Mouse (Mus musculus): Measurements from ENCODE around the gene Rps9.
"Not testable (repeated sequence)": the region's sequence is repeated elsewhere in the genome, so short reads cannot be mapped to it uniquely, and the experiment has no call there.

The Rps9 gene

GRCm38 (mm10) chr7:3694949-3695305 is 8.9 kb upstream of the Rps9 start:
- not testable (repeated sequence) for DNase-seq (ENCODE audit: inconsistent ontology term)

- no peak for DNase-seq (ENCODE audit: inconsistent ontology term)
Observed at GRCm38 (mm10) chr7:3698471-3698870, 5.3 kb upstream of the Rps9 start.

GRCm38 (mm10) chr7:3703148-3703878 is 480 bp upstream of the Rps9 start:
- no peak for DNase-seq (ENCODE audit: inconsistent ontology term)

- DNase-seq (ENCODE audit: inconsistent ontology term) = no peak
Observed at GRCm38 (mm10) chr7:3704475-3704874, 682 bp downstream of the Rps9 start.

- DNase-seq (ENCODE audit: inconsistent ontology term) = not testable (repeated sequence)
Observed at GRCm38 (mm10) chr7:3705461-3705860, 1.7 kb downstream of the Rps9 start.

GRCm38 (mm10) chr7:3705911-3706310 is 2.1 kb downstream of the Rps9 start:
- DNase-seq (ENCODE audit: inconsistent ontology term) = no peak

GRCm38 (mm10) chr7:3706343-3706934 is 2.6 kb downstream of the Rps9 start:
- no peak for DNase-seq (ENCODE audit: inconsistent ontology term)

GRCm38 (mm10) chr7:3707027-3707426 is 3.2 kb downstream of the Rps9 start:
- no peak for DNase-seq (ENCODE audit: inconsistent ontology term)

- no peak for DNase-seq (ENCODE audit: inconsistent ontology term)
Observed at GRCm38 (mm10) chr7:3707568-3708413, 4.0 kb downstream of the Rps9 start.

- not testable (repeated sequence) for DNase-seq (ENCODE audit: inconsistent ontology term)
Observed at GRCm38 (mm10) chr7:3708447-3708980, 4.7 kb downstream of the Rps9 start.

- no peak for DNase-seq (ENCODE audit: inconsistent ontology term)
Observed at GRCm38 (mm10) chr7:3709000-3709399, 5.2 kb downstream of the Rps9 start.

GRCm38 (mm10) chr7:3712264-3712942 is 8.6 kb downstream of the Rps9 start:
- DNase-seq (ENCODE audit: inconsistent ontology term) = peak; percentile 29

GRCm38 (mm10) chr7:3715249-3715648 is 11.5 kb downstream of the Rps9 start:
- no peak for DNase-seq (ENCODE audit: inconsistent ontology term)

- DNase-seq (ENCODE audit: inconsistent ontology term) = not testable (repeated sequence)
Observed at GRCm38 (mm10) chr7:3720268-3720667, 16.5 kb downstream of the Rps9 start, which contains the start of gene Pirb. Gene Pirb, minus strand, starts transcription at chr7:3720391.

GRCm38 (mm10) chr7:3725459-3725858 is 21.7 kb downstream of the Rps9 start:
- DNase-seq (ENCODE audit: inconsistent ontology term) = not testable (repeated sequence)

GRCm38 (mm10) chr7:3732675-3733074 is 28.9 kb downstream of the Rps9 start:
- DNase-seq (ENCODE audit: inconsistent ontology term) = not testable (repeated sequence)

Data from Muller cell, postnatal 12 days (primary cell).